Mouse (Mus musculus) ES-E14 (cell line): ENCODE results near the gene Sphk2.

ENCODE experiments used
- HCFC1 ChIP-seq: IDR thresholded peaks from 2 replicates; pipeline ENCODE4 v1.6.1; 2012; ENCODE audit warnings: low read length, inconsistent platforms, borderline replicate concordance; ENCODE audit not compliant: insufficient read depth
- ZC3H11A ChIP-seq: IDR thresholded peaks from 2 replicates; pipeline ENCODE4 v1.6.1; 2012; ENCODE audit warnings: low read depth, mild to moderate bottlenecking, inconsistent platforms, low read length, borderline replicate concordance

DNA sequence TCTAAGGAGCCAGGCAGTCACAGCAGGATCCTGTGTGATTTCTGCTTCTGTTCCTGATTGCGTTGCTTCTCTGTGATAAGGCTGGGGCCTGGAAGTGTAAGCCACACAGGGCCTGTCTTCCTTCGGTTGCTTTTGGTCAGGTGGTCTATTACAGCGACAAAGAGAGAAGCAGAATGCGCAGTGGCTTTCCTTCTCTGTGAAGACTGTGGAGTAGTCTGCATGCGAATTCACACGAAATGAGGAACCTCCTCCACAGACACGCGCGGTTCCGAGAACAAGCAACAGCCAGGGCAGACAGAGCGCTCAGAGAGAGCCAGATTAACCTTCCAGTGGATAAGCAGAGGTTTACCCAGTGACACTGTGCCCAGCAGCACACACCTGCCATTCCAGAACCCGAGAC is 23.5 kb upstream of the Sphk2 start:
- TF ChIP-seq HCFC1 (no peak), ZC3H11A (no peak)
